Mouse (Mus musculus) common myeloid progenitor, adult 5-6 weeks (primary cell): Measurements from ENCODE around the gene Mga. TPM values are rescaled to one million over a fixed set of nuclear protein-coding genes. Genes with fewer than 3 reads are reported as not detected.

Source experiments
- ATAC-seq: replicated peaks from 2 replicates; pipeline ENCODE4 v1.8.0; 2016; ENCODE audit warnings: low read depth, mild to moderate bottlenecking, moderate TSS enrichment, inconsistent platforms; ENCODE audit not compliant: poor library complexity, severe bottlenecking
- total RNA-seq: library from RNA; stranded (forward); fragments of 200-1000, 187-1606 nt; gene quantifications from 2 replicates; pipeline ENCODE4 v1.2.3, GENCODE M21; 2017

Gene Mga
- total RNA-seq, 1 experiment from 2014 or later = 103 TPM

DNA sequence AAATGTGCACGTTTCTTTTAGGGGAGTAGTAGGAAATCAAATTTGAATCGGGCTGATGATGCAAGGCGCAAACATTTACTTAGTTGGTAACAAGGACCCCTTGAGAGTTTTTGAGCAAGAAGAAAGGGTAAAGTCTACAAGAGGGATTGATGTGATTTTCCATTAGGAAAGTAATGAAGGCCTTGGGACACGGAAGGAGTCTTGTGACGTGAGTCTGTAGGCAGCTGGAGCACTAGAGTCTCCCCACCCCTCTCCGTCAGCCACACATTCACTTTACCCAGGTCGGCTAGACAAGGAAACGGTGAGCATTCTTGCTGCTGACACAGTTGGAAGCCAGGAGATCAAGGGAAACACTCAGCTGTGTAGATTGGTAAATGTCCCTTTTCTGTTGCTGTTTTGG, 88.8 kb downstream of the Mga start:
- no peak for ATAC-seq

GRCm38 (mm10) chr2:119986369-119986768, 89.3 kb downstream of the Mga start:
- ATAC-seq = no peak

- ATAC-seq = no peak
These were observed 90.4 kb downstream of the Mga start for GRCm38 (mm10) chr2:119987441-119987840.

DNA sequence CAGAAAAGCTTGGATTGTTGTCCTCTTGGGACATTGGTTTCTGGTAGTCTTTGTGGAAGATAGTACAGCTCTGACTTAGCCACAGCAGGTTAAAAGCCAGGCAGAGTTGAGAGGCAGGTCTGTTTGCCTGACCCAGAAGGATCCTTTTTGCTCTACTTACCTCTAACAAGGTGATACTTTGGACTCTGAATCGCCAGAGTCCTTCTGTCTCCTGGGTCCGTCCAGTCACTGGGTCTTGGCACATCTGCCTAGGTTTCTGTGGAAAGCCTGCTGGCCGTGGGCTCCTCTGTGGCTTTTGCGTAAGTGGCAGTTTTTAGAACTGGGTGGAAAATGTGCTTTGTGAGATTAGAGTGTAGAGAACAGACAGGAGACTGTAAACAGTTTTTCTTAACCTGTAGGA, 91.9 kb downstream of the Mga start:
- no peak; the same call in 1 of the 2 replicates for ATAC-seq

- no peak for ATAC-seq
These were observed 93.9 kb downstream of the Mga start for GRCm38 (mm10) chr2:119990881-119991280.

DNA sequence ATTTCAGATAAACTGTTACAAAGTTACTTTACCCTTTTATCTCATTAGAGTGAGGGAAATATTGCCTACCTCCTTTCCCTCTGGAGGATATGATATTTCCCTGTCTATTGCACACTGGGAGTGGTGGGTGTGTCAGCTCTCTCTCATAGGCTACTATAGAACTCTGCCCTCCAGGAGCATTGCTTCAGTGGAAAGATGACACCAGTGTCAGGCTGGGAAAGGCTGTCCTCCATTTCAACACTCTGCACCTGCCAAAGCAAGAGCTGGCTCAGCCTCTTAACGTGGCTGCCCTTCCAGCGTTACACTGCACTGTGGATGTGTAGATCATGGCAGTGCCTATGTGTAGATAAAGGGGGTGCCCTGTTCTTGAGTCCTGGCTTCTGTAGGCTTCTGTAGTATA, 95.3 kb downstream of the Mga start:
- ATAC-seq = no peak

DNA sequence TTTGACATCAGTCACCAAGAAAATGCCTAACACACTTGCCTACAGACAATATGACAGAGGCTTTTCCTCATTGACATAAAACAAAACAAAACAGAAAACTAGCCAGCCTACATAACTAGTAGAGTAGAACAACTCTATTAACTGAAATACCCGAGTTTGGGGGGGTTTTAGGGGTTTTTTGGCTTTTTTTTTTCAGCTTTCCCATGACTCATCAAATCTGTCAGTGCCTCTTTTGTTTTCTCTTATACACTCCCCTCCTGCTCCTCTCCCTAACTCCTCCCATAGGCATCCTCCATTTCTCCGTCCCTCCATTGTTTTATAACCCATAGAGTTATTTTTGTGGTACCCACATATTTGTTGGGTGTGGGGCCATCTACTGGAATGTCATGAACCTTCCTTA, 96.5 kb downstream of the Mga start:
- no peak for ATAC-seq

DNA sequence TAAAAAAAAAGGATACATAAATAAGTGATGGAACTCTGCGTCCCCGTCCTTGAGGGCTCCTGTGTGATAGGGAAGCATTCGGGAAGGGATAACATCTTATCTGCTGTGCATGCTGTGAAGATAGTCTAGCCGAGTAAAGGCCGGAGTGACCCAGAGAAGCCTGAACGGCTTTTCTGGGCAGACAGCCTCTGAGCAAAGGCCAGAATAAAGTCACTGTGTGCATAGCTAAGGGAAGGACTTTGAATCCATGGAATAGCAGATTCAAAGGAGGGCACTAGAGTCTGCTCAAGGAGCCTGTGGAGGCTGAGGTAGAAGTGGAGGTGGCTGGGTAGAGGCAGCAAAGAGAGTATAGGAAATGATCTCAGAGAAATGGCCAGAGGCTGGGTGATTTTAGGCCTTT, 97.8 kb downstream of the Mga start:
- no peak for ATAC-seq

DNA sequence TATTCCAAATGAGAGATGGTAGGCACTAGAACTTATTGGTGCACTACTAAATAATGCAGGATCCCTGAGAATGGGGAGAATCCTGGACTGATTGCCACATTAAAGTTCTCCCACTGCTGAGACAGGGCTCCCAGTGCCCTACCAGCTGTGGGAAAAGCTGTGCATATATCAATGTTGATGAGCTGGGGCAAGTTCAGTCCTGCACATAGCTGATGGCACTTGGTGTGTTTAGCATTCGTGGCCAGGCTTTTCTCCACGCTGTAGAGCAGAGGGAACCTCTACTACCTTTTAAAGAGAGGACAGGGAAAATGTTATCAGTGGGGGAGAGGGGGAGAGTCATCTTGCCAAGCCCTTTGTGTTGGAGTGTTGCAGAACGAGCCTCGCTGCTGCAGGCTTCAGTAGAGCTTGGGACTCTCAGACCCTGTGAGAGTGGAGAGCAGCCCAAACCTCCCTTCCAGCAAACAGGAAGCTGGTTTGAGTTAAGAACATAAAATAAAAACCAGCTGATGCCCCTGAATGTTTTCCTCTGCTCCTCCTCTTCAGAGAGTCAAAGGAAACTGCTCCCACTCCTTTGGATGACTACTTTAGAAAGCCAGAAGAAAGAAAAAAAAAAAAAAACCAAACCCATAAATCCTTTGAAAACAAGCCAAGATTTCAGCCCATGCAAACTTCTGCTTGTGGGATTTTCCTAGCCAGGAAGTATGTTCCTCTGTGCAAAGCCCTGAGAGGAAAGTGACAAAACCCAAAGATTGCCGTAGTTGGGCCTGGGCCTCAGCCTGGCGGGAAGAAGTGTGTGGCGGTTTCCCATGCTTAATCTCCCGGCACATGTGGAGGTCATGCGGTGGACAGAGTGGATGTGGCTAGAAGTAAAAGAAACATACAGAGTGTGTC, 98.6 kb downstream of the Mga start:
- ATAC-seq = peak; percentile 90

DNA sequence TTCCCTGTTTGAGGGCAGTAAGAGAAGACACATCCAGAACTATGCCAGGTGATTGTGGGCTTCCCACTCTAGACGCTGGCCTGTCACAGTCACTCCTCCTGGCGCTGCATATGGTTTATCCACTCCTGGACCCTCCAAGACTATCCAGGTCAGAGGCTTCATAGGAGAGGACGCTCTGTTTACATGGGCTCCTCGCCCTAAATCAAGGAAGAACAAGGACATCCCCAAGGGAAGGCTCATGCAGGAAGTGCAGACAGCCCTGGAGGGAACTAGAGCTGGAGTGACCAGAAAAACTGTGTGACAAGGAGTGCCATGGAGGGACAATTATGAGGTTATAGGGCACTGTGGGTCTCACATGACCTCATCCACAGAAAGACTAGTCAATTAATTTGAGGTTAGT, 100.3 kb downstream of the Mga start:
- no peak for ATAC-seq

GRCm38 (mm10) chr2:119999731-120000130, 102.7 kb downstream of the Mga start:
- no peak for ATAC-seq

DNA sequence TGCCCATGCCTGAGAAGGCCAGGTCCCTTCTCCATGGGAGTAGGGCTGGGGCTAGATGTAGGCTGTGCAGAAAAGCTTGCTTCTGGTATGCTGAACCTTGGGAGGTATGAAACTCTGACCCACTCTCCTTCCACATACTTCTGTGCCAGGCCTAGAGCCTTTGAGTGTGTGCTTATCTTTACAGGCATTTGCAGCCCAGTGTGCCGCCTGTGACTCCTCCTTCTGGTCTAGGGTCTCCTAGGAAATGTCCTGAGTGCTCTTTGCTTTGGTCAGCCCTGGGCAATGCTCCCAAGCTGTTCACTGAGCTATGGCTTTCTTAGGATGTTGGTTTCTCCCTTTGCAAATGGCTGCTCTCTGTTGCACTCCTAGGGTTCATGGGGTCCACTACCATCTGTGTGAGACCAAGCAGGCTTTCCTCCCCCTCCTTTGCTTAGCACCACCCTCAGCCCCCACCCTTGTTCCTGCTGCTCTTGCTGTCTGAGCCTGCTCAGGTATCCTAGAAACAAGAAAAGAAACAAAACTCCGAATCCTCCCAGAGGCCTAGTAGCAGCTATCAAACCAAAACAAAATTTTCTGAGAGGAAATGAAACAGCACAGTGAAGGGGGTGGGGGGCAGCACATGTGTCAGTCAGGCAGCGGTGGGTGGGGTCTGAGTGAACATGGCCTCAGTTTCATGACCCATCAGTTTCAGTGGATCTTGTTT, 104.0 kb downstream of the Mga start:
- ATAC-seq = peak; percentile 58; the same call in 1 of the 2 replicates

- no peak for ATAC-seq
These were observed 104.9 kb downstream of the Mga start for GRCm38 (mm10) chr2:120001956-120002355.

DNA sequence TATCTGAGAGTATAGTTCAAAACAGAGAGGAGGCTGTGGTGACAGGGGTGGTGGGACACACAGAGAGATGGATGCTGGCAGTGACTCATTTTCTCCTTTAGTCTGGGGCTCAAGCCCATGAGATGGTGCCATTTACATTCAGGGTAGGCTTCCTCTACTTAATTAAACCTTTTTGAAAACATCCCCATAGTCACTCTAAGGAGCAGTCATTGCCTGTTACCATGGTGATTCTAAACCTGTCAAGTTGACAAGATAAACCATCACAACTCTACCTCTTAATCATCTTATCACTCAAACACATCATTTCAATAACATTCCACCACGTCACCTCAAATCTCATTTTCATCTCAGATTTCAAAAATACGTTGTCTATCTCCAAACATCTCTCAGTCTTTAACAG, 106.9 kb downstream of the Mga start:
- no peak for ATAC-seq

- ATAC-seq = no peak
These were observed 109.7 kb downstream of the Mga start for GRCm38 (mm10) chr2:120006696-120007095.

DNA sequence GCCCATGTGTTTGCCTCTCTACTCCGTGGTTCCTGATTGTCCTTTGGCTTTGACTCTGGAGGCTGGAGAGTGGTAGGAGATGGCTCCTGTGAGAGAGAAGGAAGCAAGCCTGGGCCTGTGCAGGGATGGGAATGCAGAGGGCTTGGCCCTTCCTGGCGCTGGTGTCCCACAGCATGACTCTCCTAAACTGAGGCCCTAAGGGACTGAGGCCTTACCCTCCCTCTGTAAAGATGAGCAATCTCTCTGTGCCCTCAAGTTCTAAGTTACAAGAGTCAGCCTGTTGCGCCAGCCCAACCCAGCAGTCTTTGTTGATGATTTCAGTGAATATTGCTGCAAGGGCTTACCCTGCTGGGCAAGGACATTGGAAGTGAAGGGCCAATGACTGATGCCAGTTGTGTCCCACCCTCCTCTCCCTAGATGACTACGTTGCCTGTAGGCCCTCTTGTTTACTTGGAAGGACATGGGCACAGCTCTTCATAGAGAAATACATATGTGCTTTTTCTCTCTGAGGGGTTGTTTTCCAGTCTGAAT, 110.7 kb downstream of the Mga start:
- ATAC-seq = no peak

GRCm38 (mm10) chr2:120008672-120009071, 111.6 kb downstream of the Mga start:
- peak; percentile 67 for ATAC-seq

DNA sequence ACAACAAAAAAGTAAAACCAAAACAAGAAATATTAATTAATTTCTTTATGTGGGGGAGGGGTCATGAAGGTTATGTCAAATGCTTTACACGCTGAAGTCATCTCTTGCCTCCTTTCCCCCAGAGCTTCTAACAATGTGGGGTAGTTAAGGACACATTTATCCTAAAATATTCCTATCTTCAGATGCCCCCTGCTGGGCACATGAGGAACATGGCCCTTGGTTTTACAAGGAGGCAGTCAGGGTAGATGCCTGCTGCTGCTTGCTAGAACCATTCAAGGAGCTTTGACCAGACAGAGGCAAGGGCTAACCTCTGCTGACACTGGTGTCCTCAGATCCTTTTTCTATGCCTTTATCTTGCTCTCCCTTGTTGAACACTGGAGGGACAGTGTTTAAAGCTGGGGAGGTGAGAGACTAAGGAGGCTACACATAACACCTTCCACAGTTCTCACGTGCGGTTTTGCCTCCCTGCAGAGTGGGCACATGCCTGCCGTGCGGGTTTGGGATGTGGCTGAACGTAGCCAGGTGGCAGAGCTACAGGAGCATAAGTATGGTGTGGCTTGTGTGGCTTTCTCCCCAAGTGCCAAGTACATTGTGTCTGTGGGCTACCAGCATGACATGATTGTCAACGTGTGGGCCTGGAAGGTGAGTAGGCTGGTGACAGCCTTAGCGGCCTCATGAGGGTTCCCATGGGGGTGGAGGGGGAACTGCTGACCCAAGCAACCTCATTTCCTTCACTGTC, 114.6 kb downstream of the Mga start:
- peak; percentile 78 for ATAC-seq

GRCm38 (mm10) chr2:120012924-120013323, 115.9 kb downstream of the Mga start:
- ATAC-seq = no peak

DNA sequence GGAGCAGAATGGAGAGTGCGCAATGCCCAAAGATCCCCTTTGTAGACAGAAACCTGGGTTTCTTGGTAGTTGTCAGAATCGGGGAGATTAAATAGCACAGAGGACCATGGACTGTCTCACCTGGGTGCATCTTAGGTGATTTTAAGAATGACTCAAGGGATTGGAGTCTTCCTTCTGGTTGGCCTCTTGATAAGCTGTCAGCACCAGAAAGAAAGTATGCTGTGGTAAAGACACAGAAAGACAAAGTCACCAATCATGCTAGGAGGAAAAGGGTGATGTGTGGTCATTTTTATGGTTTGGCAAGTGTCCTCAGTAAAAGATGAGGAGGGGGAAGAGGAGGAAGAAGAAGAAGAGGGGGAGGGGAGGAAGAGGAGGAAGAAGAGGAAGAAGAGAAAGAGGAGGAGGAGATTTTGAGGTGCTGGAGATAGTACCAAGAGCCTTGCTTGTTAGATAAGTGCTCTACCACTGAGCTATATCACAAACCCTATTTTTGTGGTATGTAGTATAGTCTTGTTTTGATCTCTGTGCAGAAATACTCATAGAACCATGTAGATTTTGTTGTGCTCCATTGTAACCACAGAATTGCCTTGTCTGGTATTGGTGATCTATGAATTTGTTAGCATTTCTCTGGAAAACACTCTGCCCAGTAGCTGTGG, 116.9 kb downstream of the Mga start:
- no peak for ATAC-seq
